Mouse (Mus musculus) intestine, embryonic 14.5 days (tissue): ENCODE results near the gene Map2k5. TPM values are rescaled to one million over a fixed set of nuclear protein-coding genes. Genes with fewer than 3 reads are reported as not detected.

Source experiments
- ATAC-seq: fragments of 200-750 bp; cut with Nextera tagmentation; replicated peaks from 2 replicates; pipeline ENCODE4 v1.8.0; 2017; ENCODE audit warnings: low read depth, moderate number of reproducible peaks, moderate TSS enrichment, moderate library complexity; ENCODE audit not compliant: low FRiP score, low TSS enrichment
- DNase-seq: peaks from one replicate; pipeline ENCODE4 v3.0.0-alpha.2; 2018; ENCODE audit warnings: low spot score
- H3K27ac ChIP-seq: fragments of 300-500 bp; sonication (generic); 2 replicates; pipeline ENCODE4 v1.5.1; 2014; ENCODE audit warnings: low read depth, mild to moderate bottlenecking, control low read depth
- H3K27me3 ChIP-seq: fragments of 300-500 bp; sonication (generic); replicated peaks from 2 replicates; pipeline ENCODE4 v1.6.1; 2014; ENCODE audit warnings: low read length, control low read depth; ENCODE audit not compliant: control insufficient read depth, insufficient read depth
- H3K36me3 ChIP-seq: fragments of 300-500 bp; sonication (generic); 2 replicates; pipeline ENCODE4 v1.6.1; 2014; ENCODE audit warnings: low read length, control low read depth; ENCODE audit not compliant: control insufficient read depth, insufficient read depth
- H3K4me1 ChIP-seq: fragments of 300-500 bp; sonication (generic); replicated peaks from 2 replicates; pipeline ENCODE4 v1.6.1; 2014; ENCODE audit warnings: low read length, control low read depth, mixed read lengths; ENCODE audit not compliant: control insufficient read depth, insufficient read depth
- H3K4me2 ChIP-seq: fragments of 300-500 bp; sonication (generic); 2 replicates; pipeline ENCODE4 v1.6.1; 2014; ENCODE audit warnings: low read length
- H3K4me3 ChIP-seq: fragments of 300-500 bp; sonication (generic); 2 replicates; pipeline ENCODE4 v1.5.1; 2014; ENCODE audit warnings: low read depth, low read length, control low read depth, mixed read lengths
- H3K9ac ChIP-seq: fragments of 300-500 bp; sonication (generic); 2 replicates; pipeline ENCODE4 v1.6.1; 2014; ENCODE audit warnings: mild to moderate bottlenecking, low read length
- H3K9me3 ChIP-seq: fragments of 300-500 bp; sonication (generic); 2 replicates; pipeline ENCODE4 v1.6.1; 2016; ENCODE audit warnings: low read length, control low read depth; ENCODE audit not compliant: control insufficient read depth
- WGBS: fragments of 180-500 bp; shearing (Covaris S2); extraction: QIAGEN DNeasy Blood & Tissue Kit; methylation state at CpG from one replicate; pipeline ENCODE4 v1.1.7; 2014; 5-methylcytosine and 5-hydroxymethylcytosine counted together
- polyA plus RNA-seq: library from polyadenylated mRNA; unstranded; fragments of >200 nt; fragmentation: Nextera tagmentation; extraction: Ambion mirVana; gene quantifications from 2 replicates; pipeline ENCODE4 v1.2.1, GENCODE M21; 2014

Gene Map2k5
- polyA plus RNA-seq, 1 experiment from 2014 or later: 31.2 TPM

- Histone ChIP-seq H3K9ac (no peak overlapping the region), H3K4me2 (no peak overlapping the region), H3K4me1 (peaks cover 4% of the 10 kb centered on the region), H3K4me3 (no peak overlapping the region), H3K27me3 (no peaks in the 10 kb centered on the region), H3K9me3 (no peaks in the 10 kb centered on the region), H3K27ac (no peak overlapping the region), H3K36me3 (no peaks in the 10 kb centered on the region)
- ATAC-seq (no peak), DNase-seq (no peak)
- 86% methylated on average over 4 of the region's 4 CpGs for WGBS
Observed at GRCm38 (mm10) chr9:63382761-63383160, 5.1 kb upstream of the Map2k5 start.

GRCm38 (mm10) chr9:63380326-63380725 is 2.6 kb upstream of the Map2k5 start:
- Histone ChIP-seq H3K4me2 (no peak overlapping the region), H3K27ac (no peak overlapping the region), H3K4me3 (no peak overlapping the region), H3K27me3 (no peaks in the 10 kb centered on the region), H3K4me1 (peaks cover 14% of the 10 kb centered on the region), H3K9me3 (no peaks in the 10 kb centered on the region), H3K9ac (no peak overlapping the region), H3K36me3 (no peaks in the 10 kb centered on the region)
- WGBS: 80% methylated on average over 3 of the region's 3 CpGs
- DNase-seq: no peak
- no peak for ATAC-seq

GRCm38 (mm10) chr9:63378174-63378573 is 472 bp upstream of the Map2k5 start:
- 16% methylated on average over 8 of the region's 8 CpGs for WGBS
- DNase-seq: no peak

GRCm38 (mm10) chr9:63373315-63373714 is 4.4 kb downstream of the Map2k5 start:
- no peak overlapping the region for H3K9ac ChIP-seq
- H3K27me3 ChIP-seq: no peaks in the 10 kb centered on the region
- no peaks in the 10 kb centered on the region for H3K9me3 ChIP-seq
- no peak for DNase-seq
- peaks cover 15% of the 10 kb centered on the region for H3K4me1 ChIP-seq
- H3K36me3 ChIP-seq: peaks cover 32% of the 10 kb centered on the region; the same call in 1 of the 2 replicates
- no peak for ATAC-seq
- no peak overlapping the region for H3K4me2 ChIP-seq
- no peak overlapping the region for H3K27ac ChIP-seq
- 78% methylated on average over 2 of the region's 2 CpGs for WGBS
- no peak overlapping the region for H3K4me3 ChIP-seq

More at GRCm38 (mm10) chr9:63378174-63378573, 472 bp upstream of the Map2k5 start:
- Histone ChIP-seq H3K27me3 (no peaks in the 10 kb centered on the region), H3K9me3 (no peaks in the 10 kb centered on the region), H3K4me3 (peak overlapping the region; percentile 68), H3K4me1 (peaks cover 18% of the 10 kb centered on the region), H3K4me2 (peak overlapping the region; percentile 63), H3K9ac (peak overlapping the region; percentile 83), H3K36me3 (no peaks in the 10 kb centered on the region), H3K27ac (peak overlapping the region; percentile 79)
- ATAC-seq: no peak

GRCm38 (mm10) chr9:63372541-63372940 is 5.2 kb downstream of the Map2k5 start:
- DNase-seq: no peak
- no peak overlapping the region for H3K4me3 ChIP-seq
- peaks cover 33% of the 10 kb centered on the region; the same call in 1 of the 2 replicates for H3K36me3 ChIP-seq
- H3K27me3 ChIP-seq: no peaks in the 10 kb centered on the region
- no peaks in the 10 kb centered on the region for H3K9me3 ChIP-seq
- peaks cover 14% of the 10 kb centered on the region for H3K4me1 ChIP-seq
- 77% methylated on average over 8 of the region's 8 CpGs for WGBS
- H3K9ac ChIP-seq: no peak overlapping the region
- no peak overlapping the region for H3K4me2 ChIP-seq
- H3K27ac ChIP-seq: no peak overlapping the region
- no peak for ATAC-seq

- Histone ChIP-seq H3K9ac (no peak overlapping the region), H3K27me3 (no peaks in the 10 kb centered on the region), H3K36me3 (peaks cover 9% of the 10 kb centered on the region), H3K4me1 (no peaks in the 10 kb centered on the region), H3K9me3 (no peaks in the 10 kb centered on the region; the same call in 1 of the 2 replicates), H3K4me2 (no peak overlapping the region), H3K4me3 (no peak overlapping the region), H3K27ac (no peak overlapping the region)
- WGBS: 59% methylated on average over 3 of the region's 3 CpGs
- no peak for DNase-seq
- ATAC-seq: no peak
Observed at GRCm38 (mm10) chr9:63360410-63360809, 17.3 kb downstream of the Map2k5 start.

GRCm38 (mm10) chr9:63359016-63359415 is 18.7 kb downstream of the Map2k5 start:
- Histone ChIP-seq H3K4me1 (no peaks in the 10 kb centered on the region), H3K9me3 (no peaks in the 10 kb centered on the region), H3K9ac (no peak overlapping the region), H3K27me3 (no peaks in the 10 kb centered on the region), H3K27ac (no peak overlapping the region), H3K36me3 (peaks cover 4% of the 10 kb centered on the region; the same call in 1 of the 2 replicates), H3K4me2 (no peak overlapping the region), H3K4me3 (no peak overlapping the region)
- WGBS: 84% methylated on average over 5 of the region's 5 CpGs
- no peak for ATAC-seq
- DNase-seq: no peak

- Histone ChIP-seq H3K9me3 (no peaks in the 10 kb centered on the region), H3K4me3 (no peak overlapping the region), H3K4me2 (no peak overlapping the region), H3K36me3 (peaks cover 4% of the 10 kb centered on the region; the same call in 1 of the 2 replicates), H3K4me1 (no peaks in the 10 kb centered on the region), H3K27me3 (no peaks in the 10 kb centered on the region), H3K9ac (no peak overlapping the region), H3K27ac (no peak overlapping the region)
- WGBS: 80% methylated on average over 4 of the region's 4 CpGs
- DNase-seq (no peak), ATAC-seq (no peak)
Observed at GRCm38 (mm10) chr9:63356721-63357120, 21.0 kb downstream of the Map2k5 start.

GRCm38 (mm10) chr9:63356278-63356677 is 21.4 kb downstream of the Map2k5 start:
- Histone ChIP-seq H3K9ac (no peak overlapping the region), H3K27ac (no peak overlapping the region), H3K9me3 (no peaks in the 10 kb centered on the region), H3K4me2 (no peak overlapping the region), H3K27me3 (no peaks in the 10 kb centered on the region), H3K4me3 (no peak overlapping the region), H3K36me3 (peaks cover 4% of the 10 kb centered on the region; the same call in 1 of the 2 replicates), H3K4me1 (no peaks in the 10 kb centered on the region)
- ATAC-seq (no peak), DNase-seq (no peak)
- whole genome bisulfite sequencing: 73% methylated on average over 9 of the region's 9 CpGs
